In genomic region chr11:58995807-58996370, GRCm38 (mm10) we compare ENCODE assay signal across 14 mouse cellular contexts. TPM values are rescaled to one million over a fixed set of nuclear protein-coding genes. Genes with fewer than 3 reads are reported as not detected.
DNase-seq lines count a peak whose midpoint lies in the region; ATAC-seq lines count a peak whose summit lies in the region.
"Had no signal": no experiment of that assay in that cellular context is flagged by ENCODE, and none has a peak within 500 bp of the region (broad histone marks: within the 10 kb centered on the region; RNA-seq: fewer than 3 reads in every experiment).

No protein-coding gene starts in this region.

- H3K4me3 ChIP-seq in liver, embryonic 11.5 days (ENCODE audit: low read depth, low read length): no peak overlapping the region
- H3K4me3 ChIP-seq: neural tube, embryonic 12.5 days had no signal

- H3K4me2 ChIP-seq in liver, embryonic 11.5 days: peak overlapping the region; percentile 28
- H3K4me2 ChIP-seq: neural tube, embryonic 12.5 days had no signal

- peak; percentile 70 for DNase-seq in CD4-positive, CD25-positive, alpha-beta regulatory T cell, adult 2 months (ENCODE audit: low read depth, low spot score)
- no peak for DNase-seq in liver, embryonic 11.5 days (ENCODE audit: low spot score)
- no peak for DNase-seq in liver
- peak; percentile 46 to 47 for DNase-seq in heart, postnatal 10 days
- peak; percentile 63 to 68 for DNase-seq in thymus, adult 18-20 months
- no peak for DNase-seq in urinary bladder, postnatal 4 days (ENCODE audit: low spot score in 2 of 2)
- DNase-seq: gastrocnemius, postnatal 14 days; kidney, postnatal 10 days; right cerebral cortex, postnatal 25 days had no signal

- ATAC-seq in CD4-positive, CD25-positive, alpha-beta regulatory T cell, adult 4 months: no peak
- ATAC-seq in liver, embryonic 11.5 days (replicated peaks; ENCODE audit: low FRiP score): no peak
- ATAC-seq in cerebellum, adult (ENCODE audit: insufficient number of reproducible peaks, low FRiP score, low TSS enrichment): no peak
- ATAC-seq: Patski had no signal

- no peaks in the 10 kb centered on the region for H3K9me3 ChIP-seq in liver, embryonic 11.5 days (ENCODE audit: control insufficient read depth, low read length)
- H3K9me3 ChIP-seq: neural tube, embryonic 12.5 days had no signal

- H3K4me1 ChIP-seq in liver, embryonic 11.5 days (replicated peaks; ENCODE audit: control insufficient read depth, insufficient read depth, low read length): peaks cover 22% of the 10 kb centered on the region

- H3K27me3 ChIP-seq in liver, embryonic 11.5 days (replicated peaks; ENCODE audit: control insufficient read depth, insufficient read depth, low read length): peaks cover 13% of the 10 kb centered on the region

- no peak overlapping the region for H3K9ac ChIP-seq in liver, embryonic 11.5 days (ENCODE audit: low read depth, low read length)
- H3K9ac ChIP-seq: neural tube, embryonic 12.5 days had no signal

- no peaks in the 10 kb centered on the region for H3K36me3 ChIP-seq in liver, embryonic 11.5 days (ENCODE audit: control insufficient read depth, insufficient read depth, low read length)

- intact Hi-C loops in heart, postnatal 10 days (cut with DNase I): loop anchor here (2.0 kb wide), 1 partner anchor 17 kb away; the partner anchor contains the start of gene Trim11

- 24% methylated on average over 12 of the region's 12 CpGs for WGBS in liver, embryonic 11.5 days

- H3K27ac ChIP-seq in liver, embryonic 11.5 days (ENCODE audit: low read depth, low read length): no peak overlapping the region
- H3K27ac ChIP-seq: macrophage; neural tube, embryonic 12.5 days had no signal

RNA-seq across cellular contexts. Expression of gene Trim11, which starts 18.0 kb away (rescaled TPM):
- polyA plus RNA-seq in CD4-positive, CD25-positive, alpha-beta regulatory T cell, adult 4 months (2017; shearing (Covaris generic)): 10 to 100 TPM; 23.7 to 27.1 TPM
- 17.3 and 17.8 TPM in 2 replicates for polyA plus RNA-seq in liver, embryonic 11.5 days (2014; fragmentation: Nextera tagmentation; extraction: Ambion mirVana)
- total RNA-seq in heart, postnatal 10 days (2021): 10 to 100 TPM; 19.9 to 20.8 TPM

RNA-seq across cellular contexts. Expression of gene Hist3h2a, which starts 41.4 kb away (rescaled TPM):
- 10 to 100 TPM in 1 of 2 experiments, 1 to 10 TPM in 1; 9.6 to 10.3 TPM for polyA plus RNA-seq in CD4-positive, CD25-positive, alpha-beta regulatory T cell, adult 4 months (2017; shearing (Covaris generic))
- 12.0 and 14.5 TPM in 2 replicates for polyA plus RNA-seq in liver, embryonic 11.5 days (2014; fragmentation: Nextera tagmentation; extraction: Ambion mirVana)
- total RNA-seq in heart, postnatal 10 days (2021): 10 to 100 TPM; 33.2 to 36.7 TPM

RNA-seq across cellular contexts. Expression of gene Trim17, which starts 41.4 kb away (rescaled TPM):
- under 1 TPM; 0.28 to 0.46 TPM for polyA plus RNA-seq in CD4-positive, CD25-positive, alpha-beta regulatory T cell, adult 4 months (2017; shearing (Covaris generic))
- polyA plus RNA-seq in liver, embryonic 11.5 days (2014; fragmentation: Nextera tagmentation; extraction: Ambion mirVana): 0.23 and 0.38 TPM in 2 replicates
- under 1 TPM; 0.12 to 0.22 TPM for total RNA-seq in heart, postnatal 10 days (2021)

RNA-seq across cellular contexts. Expression of gene Hist3h2ba, which starts 47.2 kb away (rescaled TPM):
- polyA plus RNA-seq in CD4-positive, CD25-positive, alpha-beta regulatory T cell, adult 4 months (2017; shearing (Covaris generic)): 1 to 10 TPM; 4.9 to 6.6 TPM
- 6.3 and 6.9 TPM in 2 replicates for polyA plus RNA-seq in liver, embryonic 11.5 days (2014; fragmentation: Nextera tagmentation; extraction: Ambion mirVana)
- total RNA-seq in heart, postnatal 10 days (2021): 10 to 100 TPM; 11.0 to 13.0 TPM
- polyA plus RNA-seq: macrophage had no signal

RNA-seq across cellular contexts. Expression of gene Rnf187, which starts 57.2 kb away (rescaled TPM):
- polyA plus RNA-seq in CD4-positive, CD25-positive, alpha-beta regulatory T cell, adult 4 months (2017; shearing (Covaris generic)): 10 to 100 TPM in 1 of 2 experiments, 1 to 10 TPM in 1; 10.0 to 18.7 TPM
- 229 and 240 TPM in 2 replicates for polyA plus RNA-seq in liver, embryonic 11.5 days (2014; fragmentation: Nextera tagmentation; extraction: Ambion mirVana)
- total RNA-seq in heart, postnatal 10 days (2021): 100 to 1,000 TPM; 162 to 173 TPM

Comparison
In these comparisons a context has a peak if more than half of its experiments do, and no peak if none do; other contexts are left out.
1. DNase-seq: peak in CD4-positive, CD25-positive, alpha-beta regulatory T cell, adult 2 months (single experiment), heart, postnatal 10 days (2 of 2) and thymus, adult 18-20 months (2 of 2); none in liver, embryonic 11.5 days (single experiment), liver (single experiment) and urinary bladder, postnatal 4 days (0 of 2).